Mouse (Mus musculus): ENCODE measurements around the gene Cyb5b.
"Not testable (repeated sequence)": the region's sequence is repeated elsewhere in the genome, so short reads cannot be mapped to it uniquely, and the experiment has no call there.

The Cyb5b gene

DNA sequence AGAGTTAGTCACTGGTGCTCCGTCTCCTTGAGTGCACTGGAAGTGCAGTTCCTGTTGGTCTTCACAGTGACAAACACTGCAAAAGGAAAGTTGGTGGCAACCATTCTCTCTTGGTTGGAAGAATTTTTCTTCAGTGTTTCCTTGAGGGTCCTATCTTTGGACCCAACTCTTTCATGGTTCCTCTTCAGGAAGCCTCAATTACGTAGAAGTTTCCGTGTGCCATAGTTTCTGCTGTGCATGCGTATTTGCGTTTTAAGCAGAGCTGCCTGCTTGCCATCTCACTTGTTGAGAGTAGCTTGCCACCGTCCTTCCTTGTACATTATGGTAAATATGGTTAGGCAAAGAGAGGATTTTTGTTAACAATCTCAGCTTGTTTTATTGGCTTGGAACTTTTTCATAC lies 30.7 kb downstream of the Cyb5b start:
- no peak for DNase-seq

DNA sequence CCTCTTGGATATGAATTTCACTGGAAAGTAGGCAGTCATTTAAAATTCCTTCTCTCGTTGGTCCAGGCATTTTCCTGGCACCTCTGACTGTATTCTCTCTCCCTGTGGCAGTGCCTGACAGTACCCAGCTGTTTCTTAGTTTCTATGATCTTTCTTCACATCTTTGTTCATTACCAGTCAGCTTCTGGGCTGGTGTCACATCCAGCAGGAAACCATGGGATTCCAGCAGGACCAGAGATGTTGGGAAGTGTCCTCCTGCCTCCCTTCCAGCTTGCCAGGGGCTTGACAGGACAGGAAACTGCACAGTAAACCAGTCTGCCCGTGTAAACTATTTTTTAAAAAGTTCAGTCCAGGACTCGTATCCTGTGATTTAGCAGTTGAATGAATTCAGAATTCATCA lies 34.6 kb downstream of the Cyb5b start:
- no peak for DNase-seq

DNA sequence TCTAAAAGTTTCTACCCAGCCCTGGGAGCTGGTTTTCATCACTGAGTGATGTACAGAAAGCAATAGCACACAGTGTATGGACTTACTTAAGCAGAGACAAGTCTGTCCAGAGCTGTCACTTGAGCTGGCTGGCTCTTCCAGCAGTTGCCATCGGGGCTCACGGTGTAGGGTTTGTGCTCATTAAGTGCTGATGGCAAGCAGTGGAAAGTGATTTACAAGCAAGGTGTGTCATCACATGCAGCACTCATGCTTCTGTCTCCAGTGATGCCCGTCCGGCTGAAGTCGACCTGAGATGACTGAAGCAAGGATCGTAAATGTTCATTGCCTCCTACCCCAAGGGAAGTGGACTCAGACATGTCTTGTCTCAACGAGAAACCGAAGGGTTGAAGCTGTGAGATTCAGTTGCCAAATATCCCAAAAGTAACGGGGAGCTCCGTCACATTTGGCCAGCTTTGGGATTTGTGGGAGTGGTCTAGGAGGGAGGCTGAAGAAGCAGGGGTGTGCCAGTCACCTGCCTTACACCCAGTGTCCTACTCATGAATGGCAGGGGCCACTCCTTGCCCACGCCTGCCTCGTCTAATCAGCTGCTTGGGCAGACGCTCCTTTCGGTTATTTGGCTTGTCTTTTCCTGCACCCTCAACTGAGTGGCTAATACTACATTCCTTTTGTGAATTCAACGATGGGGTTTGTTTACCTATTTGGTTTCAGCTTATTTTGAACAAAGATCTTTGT lies 36.4 kb downstream of the Cyb5b start:
- DNase-seq: no peak

DNA sequence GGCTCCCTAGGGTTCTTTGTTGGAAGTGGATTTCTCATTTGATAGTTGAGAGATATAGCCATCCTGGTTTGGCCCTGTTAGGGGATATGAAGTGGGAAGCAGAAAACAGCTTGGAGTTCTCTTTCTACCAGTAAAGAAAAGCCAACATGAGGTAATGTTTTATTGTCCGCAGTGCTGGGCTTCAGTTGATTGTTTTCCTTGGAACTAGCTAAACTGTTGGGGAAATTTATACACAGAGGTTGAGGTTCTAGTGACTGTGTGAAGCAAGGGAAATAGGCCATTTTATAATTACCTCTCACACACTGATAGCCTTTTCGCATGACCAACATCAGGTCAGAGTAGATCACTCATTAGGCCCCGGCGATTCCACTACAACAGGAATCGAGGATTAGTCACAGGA lies 37.2 kb downstream of the Cyb5b start:
- DNase-seq: no peak

DNA sequence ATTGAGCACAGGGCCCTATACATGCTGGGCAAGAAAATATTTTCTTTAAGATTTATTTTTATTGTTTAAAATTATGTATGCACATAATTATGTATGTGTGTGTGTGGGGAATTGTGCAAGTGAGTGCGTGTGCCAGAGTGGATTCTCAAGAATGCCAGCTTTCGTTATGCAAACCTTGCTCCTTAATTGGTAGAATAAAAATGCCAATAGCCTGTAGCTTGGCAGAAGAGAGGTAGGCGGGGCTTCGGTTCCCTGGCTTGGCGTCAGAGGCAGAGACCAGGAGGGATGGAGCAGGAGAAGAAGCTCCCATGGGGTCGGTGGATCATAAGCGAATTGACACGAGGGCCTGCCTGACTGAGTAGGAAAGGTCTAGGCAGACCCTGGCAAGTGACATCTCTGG lies 42.2 kb downstream of the Cyb5b start:
- no peak for DNase-seq

DNA sequence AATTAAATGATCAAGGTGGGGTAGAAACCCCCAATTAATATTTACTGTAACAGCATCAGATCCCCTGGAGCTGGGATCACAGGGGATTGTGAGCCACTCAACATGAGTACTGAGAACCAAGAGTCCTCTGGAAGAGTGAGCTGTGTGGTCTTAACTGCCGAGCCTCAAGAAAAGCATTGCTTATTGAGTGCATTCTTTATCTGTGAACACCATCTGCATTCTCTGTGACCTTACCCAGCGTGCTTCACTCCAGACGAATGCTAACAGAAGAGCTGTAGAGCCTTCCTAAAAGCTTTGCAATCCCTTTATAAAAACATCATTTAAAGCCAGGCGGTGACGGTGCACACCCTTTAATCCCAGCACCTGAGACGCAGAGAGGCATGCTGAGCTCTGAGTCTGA lies 42.9 kb downstream of the Cyb5b start:
- no peak for DNase-seq

DNA sequence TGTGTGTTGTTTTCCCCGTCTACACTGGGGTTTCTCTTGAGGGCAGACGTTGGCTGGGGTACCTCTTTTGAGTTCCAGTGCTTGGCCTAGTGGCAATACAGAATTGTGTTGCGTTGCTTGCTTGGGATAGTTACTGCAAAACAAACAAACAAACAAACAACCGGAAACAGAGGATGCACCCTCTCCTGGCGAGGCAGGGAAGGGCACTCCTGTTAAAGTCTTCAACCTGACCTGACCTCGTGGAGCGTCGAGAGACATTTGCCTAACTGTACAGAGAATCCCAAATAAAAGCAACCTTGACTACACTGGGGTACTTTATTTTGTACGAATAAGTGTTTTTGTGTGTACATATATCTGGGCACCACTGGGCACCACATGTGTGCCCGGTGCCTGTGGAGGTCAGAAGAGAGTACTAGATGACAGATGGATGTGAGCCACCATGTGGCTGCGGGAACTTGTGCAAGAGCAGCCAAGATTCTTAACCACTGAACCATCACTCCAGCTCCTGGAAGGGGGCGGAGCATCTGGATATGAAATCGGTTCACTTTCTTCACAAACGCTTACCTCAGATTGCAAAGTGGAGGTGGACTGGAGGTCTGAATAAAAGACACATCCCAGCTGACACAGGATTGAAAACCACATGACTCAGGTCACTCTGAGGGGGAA lies 44.5 kb downstream of the Cyb5b start:
- DNase-seq: no peak

DNA sequence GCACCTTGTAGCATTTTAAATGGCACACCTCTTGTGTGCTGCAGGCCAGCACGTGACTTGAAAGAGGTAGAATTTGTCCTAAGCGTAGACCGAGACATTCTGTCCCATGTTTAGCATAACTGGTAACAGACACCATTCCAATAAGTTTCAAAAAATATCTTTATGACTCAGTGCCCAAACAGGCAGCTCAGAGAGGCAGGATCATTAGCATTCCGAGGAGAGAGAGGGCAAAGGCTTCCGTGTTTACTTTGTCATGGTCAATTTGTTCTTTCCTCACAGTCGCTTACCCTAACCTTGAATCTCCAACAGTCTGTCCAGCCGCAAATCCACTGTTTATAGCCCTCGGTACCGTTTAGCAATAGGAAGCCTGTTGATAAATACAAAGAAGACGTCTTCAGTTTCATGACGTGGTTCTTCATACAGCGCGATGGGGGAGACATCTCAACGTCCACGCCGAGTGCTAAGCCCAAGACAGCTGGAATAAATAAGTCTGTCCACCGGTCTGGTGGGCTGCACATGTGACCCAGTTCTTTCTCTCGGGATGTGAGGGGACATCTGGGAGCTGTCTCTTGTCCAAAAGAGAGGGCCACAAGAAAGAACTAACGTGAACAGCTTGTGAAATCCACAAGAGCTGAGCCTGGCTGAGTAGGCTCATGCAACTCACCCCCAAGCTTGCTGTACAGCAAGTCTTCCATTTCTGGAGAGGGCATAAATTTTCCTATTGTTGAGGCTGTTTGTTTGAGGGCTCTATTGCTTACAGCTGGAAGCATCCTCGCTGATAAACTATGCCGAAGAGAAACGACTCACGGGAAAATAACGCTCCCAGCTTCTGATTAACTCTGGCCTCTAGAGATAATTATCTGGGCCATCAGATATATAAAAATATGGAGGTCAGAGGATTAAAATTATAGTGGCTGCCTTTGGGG lies 47.7 kb downstream of the Cyb5b start:
- DNase-seq: no peak

DNA sequence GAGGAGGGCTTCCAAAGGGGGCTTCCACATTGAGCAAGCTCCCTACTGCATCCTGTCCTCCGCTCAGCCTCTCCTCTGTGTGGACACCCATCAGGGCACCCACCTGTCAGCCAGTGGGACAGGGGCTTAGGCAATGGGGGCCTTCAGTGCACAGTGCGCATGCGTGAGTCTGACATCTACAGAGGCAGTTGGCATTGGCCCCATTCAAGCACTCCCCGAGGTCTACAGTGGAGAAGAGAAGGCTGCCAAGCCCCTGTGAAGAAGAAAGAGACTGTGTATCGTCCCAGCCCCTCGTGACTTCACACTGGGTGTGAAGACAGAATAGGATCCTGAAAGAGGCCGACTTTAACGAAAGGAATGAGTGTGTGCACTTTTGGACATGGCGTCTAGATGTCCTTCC lies 54.7 kb downstream of the Cyb5b start:
- peak in 1 of 2 experiments; percentile 50 for DNase-seq

DNA sequence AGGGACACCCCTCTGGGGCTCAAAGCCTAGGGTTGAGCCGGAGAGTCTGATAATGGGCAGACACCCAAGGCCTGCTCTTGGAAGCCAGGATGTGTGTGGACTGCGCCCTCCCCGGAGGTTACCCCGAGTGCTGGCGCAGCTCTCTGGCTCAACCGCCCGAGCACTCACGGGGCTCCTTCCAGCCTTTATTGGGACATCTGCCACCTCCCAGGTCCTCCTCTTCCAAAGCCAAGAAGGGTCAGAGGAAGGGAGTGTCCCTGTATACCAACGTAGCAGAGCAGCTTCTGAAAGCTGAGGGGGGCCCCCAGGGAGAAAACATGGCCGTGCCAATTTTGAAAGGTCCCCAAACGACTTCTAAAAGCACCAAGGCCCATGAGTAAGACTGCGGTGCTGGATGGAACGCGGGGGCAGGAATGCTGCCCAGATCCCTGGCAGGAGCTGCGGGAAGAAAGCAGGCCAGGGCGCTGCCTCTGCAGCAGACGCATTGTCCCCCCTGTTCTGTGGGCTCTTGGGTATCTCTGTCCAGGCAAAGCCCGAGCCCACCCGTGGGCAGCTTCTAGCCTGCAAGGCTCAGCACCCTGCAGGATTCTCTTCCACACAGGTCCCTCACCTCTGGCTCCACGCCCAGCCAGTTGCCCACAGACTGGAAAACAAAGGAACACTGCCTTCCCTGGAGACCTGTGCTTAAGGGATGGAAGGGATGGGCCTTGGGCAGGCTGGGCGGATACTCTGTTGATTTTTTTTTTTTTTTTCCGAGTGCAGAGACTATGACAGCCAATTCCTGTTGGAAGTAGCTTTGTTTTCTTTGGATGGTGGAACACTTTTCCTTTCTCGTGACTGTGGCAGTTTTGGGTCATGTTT lies 55.5 kb downstream of the Cyb5b start:
- peak; percentile 83 to 85 for DNase-seq

DNA sequence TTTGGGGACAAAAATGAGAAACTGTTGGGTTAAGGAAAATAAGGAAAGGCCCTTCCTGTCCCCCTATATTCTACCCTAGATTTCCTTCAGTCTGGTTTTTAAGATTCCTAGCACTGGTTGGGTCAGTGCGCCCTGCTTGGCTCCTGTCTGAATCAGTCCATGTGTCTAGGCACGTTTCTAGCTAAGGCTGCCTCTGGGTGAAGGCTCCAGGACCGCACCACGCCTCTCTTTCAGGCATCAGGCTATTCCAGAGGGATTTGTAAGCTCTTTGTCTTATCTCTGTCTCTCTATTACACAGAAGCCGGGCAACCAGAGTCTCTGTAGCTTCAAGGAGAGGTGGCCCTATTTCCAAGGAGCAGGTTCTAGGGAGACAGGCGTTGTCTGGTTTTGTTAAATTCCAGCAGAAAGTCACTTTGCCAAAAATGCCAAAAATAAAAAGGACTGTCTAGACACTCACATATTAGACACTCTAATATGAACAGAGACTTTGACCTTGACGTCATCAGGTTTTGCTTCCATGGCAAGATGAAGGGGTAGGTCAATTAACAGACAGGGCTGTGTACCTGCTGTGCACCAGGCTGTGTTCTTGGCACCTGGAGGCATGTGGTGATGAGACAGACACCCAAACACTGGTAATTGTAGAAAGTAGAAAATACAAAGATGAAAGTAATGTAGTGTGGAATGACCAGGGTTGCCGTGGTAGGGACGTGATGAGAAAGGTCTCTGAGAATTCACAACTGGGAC lies 56.5 kb downstream of the Cyb5b start:
- DNase-seq: peak; percentile 44 to 63

DNA sequence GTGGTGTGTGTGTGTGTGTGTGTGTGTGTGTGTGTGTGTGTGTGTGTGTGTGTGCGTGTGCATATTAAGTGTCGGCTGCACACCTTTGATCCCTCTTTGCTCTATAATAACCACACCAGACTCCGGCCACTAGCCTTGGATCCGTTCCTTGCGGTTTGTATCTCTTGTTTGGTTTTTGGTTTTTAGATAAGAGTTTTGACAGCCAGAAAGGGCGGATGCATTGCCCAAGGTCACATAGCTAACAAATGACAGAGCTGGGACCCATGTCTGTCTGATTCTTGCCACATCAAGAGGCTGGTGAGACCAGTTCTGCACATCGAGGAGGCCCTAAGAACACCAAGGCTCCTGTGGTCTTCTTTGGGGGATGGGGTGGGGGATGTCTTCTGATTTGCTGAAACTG lies 58.7 kb downstream of the Cyb5b start:
- no peak for DNase-seq

DNA sequence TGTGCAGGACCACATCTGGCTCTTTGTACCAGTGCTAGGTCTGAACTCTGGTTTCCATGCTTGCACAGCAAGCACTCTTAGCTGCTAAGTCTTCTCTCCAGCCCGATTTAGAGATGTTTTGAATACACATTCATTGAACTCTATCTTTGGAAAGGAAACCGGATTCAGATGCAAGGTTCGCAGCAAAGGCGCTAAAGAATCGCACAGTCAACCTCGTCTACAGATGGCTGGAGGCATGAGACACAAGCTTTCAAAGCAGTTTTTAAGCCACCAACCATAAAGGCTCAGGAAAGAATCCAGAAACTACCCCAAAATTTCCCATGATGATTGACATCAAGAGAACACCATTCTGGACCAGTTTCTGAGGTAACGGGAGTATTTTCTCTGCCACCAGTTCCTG lies 61.6 kb downstream of the Cyb5b start:
- DNase-seq: no peak

DNA sequence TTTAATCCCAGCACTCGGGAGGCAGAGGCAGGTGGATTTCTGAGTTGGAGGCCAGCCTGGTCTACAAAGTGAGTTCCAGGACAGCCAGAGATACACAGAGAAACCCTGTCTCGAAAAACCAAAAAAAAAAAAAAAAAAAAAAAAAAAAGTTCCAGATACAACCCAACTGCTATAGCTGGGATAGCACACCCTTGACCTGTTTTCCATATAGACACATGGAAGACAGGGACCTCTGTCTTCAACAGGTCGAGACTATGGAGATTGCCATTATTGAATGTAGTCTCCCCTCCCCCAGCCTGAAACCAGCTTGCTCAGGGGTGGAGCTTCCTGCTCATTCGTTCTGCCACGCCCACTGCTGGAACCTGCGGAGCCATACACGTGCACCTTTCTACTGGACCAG lies 66.8 kb downstream of the Cyb5b start:
- not testable (repeated sequence) for DNase-seq

DNA sequence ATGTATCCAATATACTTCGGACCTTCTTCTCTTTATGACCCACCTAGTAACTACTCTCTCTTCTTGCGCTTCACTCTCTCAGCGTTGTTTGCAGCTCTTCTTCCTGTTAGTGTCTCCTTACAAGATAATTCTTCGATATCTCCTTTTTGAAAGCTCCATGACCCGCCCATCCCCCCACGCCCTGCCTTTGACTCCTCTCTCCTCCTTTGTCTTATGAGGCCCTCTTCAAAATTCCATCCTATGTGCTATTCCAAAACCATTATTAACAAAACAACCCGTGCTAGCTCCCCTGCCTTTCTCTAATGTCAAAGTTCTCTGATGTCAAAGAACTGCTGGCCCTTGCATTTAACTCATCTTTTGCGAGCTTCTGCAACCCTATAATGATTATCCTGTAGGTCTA lies 67.7 kb downstream of the Cyb5b start:
- DNase-seq: no peak

DNA sequence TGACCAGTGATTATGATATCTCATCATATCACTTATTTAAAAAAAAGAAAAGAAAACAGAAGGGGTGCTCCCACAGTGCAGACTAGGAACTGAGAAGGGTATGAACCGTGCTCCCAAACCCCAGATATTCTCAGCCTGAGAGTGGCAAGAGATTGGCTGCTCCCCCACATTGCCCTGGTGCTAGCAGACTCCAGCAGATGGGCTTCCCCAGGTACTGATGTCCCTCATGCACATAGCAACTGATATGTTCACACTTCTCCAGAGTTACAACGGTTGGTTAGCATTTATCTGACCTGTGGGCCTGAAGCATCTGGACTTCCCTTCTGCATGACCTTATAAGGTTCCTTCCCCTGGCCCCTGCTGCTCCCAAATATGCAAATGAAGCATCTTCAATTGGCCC lies 68.6 kb downstream of the Cyb5b start:
- DNase-seq: no peak

DNA sequence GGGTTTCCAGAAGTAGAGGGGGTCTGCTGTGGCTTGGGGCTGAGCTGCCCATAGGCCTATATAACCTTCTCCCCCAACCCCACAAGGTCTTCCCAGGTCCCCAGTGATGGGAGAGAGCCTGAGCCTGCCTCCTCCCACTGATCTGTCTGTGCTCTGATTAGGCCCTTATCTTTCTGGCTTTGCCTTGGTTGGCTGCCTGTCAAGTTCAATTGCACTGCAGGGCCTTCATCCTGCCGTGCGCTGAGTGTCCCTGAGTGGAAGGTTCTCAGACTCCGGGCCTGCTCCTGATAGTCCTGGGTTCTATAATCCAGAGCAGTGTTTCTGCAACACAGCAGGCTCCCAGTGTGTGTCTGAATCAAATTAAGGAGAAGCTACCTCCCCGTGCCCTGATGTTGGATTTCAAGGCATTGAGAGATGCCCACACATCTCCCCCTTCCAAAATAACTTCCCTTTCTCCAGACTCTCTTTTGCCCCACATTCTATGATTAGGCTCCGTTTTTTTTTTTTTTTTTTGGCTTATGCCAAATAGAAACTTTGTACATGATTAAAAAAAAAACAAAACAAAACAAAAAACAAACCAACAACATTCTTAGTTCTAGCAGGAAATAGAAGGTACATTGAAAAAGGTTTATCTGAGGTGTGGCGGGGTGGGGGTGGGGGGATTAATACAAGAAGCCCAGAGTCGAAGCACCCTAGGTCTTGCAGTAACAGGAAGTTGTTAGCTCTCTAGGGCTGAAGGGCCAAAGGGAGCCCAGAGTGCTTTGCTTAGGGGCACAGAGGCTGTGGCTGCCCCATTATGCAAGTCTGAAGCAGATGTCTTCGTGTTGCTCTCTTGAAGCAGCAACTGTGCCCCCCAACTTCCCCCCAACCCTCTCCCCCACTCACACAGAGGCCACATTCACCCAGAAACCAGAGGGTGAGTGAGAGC lies 71.7 kb downstream of the Cyb5b start:
- no peak for DNase-seq

DNA sequence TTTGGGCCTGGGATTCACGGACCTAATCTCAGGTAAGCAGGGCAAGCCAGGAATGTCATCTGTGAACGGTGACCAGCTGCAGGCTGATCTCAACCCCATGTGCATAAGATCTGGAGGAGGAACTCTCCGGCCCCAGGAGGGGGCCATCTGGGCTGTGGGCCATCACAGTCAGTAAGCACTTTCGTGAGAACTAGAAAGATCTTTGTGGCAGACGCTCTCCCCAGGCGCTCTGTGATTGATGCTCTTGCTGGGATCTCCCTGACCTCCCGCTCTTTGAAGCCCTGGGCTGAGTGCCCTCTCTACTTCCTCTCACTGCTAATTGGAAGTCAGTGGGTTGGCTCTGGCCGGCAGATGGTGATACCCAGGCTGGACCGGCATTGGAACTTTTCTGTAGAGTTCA lies 75.7 kb downstream of the Cyb5b start:
- DNase-seq: peak; percentile 37 to 53

DNA sequence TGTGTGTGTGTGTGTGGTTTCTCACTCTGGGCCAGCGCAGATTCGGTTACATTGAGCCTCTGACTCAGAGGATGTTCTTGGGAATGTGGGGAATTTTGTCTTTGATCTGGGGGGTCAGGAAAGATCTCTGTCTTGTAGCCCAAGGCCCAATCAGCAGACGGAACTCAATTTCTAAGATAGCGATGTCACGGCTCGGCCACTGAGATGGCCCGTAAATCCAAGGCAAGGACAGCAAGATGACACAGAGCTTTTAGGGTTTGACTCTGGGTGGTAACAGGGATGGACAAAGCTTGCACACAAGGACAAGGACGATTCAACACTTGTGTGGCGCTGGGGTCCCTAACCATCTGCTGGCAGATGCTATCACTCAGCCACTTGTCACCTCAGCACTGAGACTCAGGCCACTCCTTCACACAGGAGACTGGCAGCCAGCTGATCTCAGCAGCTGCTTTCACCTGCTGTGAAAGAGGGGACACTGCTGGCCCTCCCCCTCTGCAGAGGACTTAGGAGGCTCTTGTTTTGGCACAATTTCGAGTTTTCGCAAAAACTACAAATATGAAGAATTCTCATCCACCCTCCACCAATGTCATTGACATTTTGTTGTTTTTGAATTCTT lies 76.7 kb downstream of the Cyb5b start:
- DNase-seq: no peak

DNA sequence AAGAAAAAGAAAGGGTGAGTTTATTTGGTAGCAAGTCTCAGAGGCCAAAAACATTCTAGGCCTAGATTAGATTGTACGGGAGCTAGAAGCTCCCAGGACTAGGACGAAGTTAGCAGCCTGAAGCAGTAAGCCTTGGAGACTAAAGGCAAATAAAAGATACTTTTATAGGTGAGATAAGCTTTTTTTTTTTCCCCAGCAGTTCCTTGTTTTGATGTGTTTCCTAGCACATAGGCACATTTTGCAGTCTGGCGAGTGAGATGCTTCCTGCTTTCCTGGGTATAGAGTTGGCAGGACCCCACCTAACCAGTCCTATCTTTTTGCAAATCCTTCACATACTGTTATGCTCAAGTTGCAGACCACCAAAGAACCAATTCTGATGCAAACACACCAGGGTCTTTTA lies 82.8 kb downstream of the Cyb5b start:
- no peak for DNase-seq

All from cerebellum, postnatal 25 days (tissue).